Mouse (Mus musculus) limb, embryonic 10.5 days (tissue): Measurements from ENCODE around the gene Olfr1367. TPM values are rescaled to one million over a fixed set of nuclear protein-coding genes. Genes with fewer than 3 reads are reported as not detected.

Experiments
- microRNA-seq: library from miRNA; unstranded; fragments of <30 nt; microRNA quantifications from one replicate; pipeline ENCODE4, GENCODE M21; 2017
- polyA plus RNA-seq: library from polyadenylated mRNA; unstranded; fragments of >200 nt; fragmentation: Nextera tagmentation; extraction: Ambion mirVana; gene quantifications from 2 replicates; pipeline ENCODE4 v1.2.1, GENCODE M21; 2016

Olfr1367 gene
- polyA plus RNA-seq, 1 experiment from 2014 or later, result not detected

Small RNA genes lying within 50 kb of the gene (microRNA-seq; reads per million reads assigned to microRNA genes)
- not detected for gene Mir6942

Other genes starting within 250 kb of the Olfr1367 start
- 0.10 TPM in 1 of 2 replicates, not detected in the other for gene Olfr1369-ps1, start 235.4 kb upstream of the Olfr1367 start, polyA plus RNA-seq
- gene Olfr263, start 217.3 kb upstream of the Olfr1367 start, polyA plus RNA-seq, result not detected in 2 replicates
- not detected in 2 replicates for gene Olfr1368, start 201.0 kb upstream of the Olfr1367 start, polyA plus RNA-seq
- 200 and 218 TPM in 2 replicates for gene Trim27, start 167.5 kb upstream of the Olfr1367 start, polyA plus RNA-seq
- gene Gpx5, start 54.2 kb upstream of the Olfr1367 start, polyA plus RNA-seq, result not detected in 2 replicates
- gene Gpx6, start 34.8 kb upstream of the Olfr1367 start, polyA plus RNA-seq, result 0.62 and 0.91 TPM in 2 replicates
- 19.6 and 19.7 TPM in 2 replicates for gene Zscan12, start 15.9 kb downstream of the Olfr1367 start, polyA plus RNA-seq
- gene Zkscan3, start 55.8 kb downstream of the Olfr1367 start, polyA plus RNA-seq, result 88.7 and 100 TPM in 2 replicates
- gene Pgbd1, start 94.1 kb downstream of the Olfr1367 start, polyA plus RNA-seq, result 4.9 and 5.1 TPM in 2 replicates
- 26.1 and 29.9 TPM in 2 replicates for gene Zscan26, start 106.8 kb downstream of the Olfr1367 start, polyA plus RNA-seq
- gene Nkapl, start 121.6 kb downstream of the Olfr1367 start, polyA plus RNA-seq, result 2.0 and 2.4 TPM in 2 replicates
- 2.5 and 3.3 TPM in 2 replicates for gene Zkscan4, start 132.0 kb downstream of the Olfr1367 start, polyA plus RNA-seq
- not detected in 2 replicates for gene Gm10065, start 132.5 kb downstream of the Olfr1367 start, polyA plus RNA-seq
- gene AK157302, start 148.3 kb downstream of the Olfr1367 start, polyA plus RNA-seq, result 0.20 and 0.28 TPM in 2 replicates
- gene Gm11273, start 154.5 kb downstream of the Olfr1367 start, polyA plus RNA-seq, result 3.6 and 5.0 TPM in 2 replicates
- 6.8 and 9.6 TPM in 2 replicates for gene Zkscan8, start 184.2 kb downstream of the Olfr1367 start, polyA plus RNA-seq
- 0.06 TPM in 1 of 2 replicates, not detected in the other for gene Olfr1366, start 195.9 kb downstream of the Olfr1367 start, polyA plus RNA-seq
- gene Olfr1535, start 213.0 kb downstream of the Olfr1367 start, polyA plus RNA-seq, result not detected in 2 replicates
- not detected in 2 replicates for gene Olfr1364, start 234.8 kb downstream of the Olfr1367 start, polyA plus RNA-seq